Mouse (Mus musculus): ENCODE data around the gene Gpatch8. TPM values are rescaled to one million over a fixed set of nuclear protein-coding genes. Genes with fewer than 3 reads are reported as not detected.

The Gpatch8 gene
- polyA plus RNA-seq, 1 experiment from 2014 or later: 18.9 TPM

- H3K9ac ChIP-seq (ENCODE audit: low read depth, low read length): no peak overlapping the region
- no peak overlapping the region for H3K4me3 ChIP-seq (ENCODE audit: low read depth, low read length)
- TF ChIP-seq CTCF (IDR thresholded peaks at IDR 0.05; ENCODE audit: low read depth): no peak
- peaks cover 7% of the 10 kb centered on the region; the same call in 1 of the 2 replicates for H3K36me3 ChIP-seq (ENCODE audit: control insufficient read depth, insufficient read depth)
- no peaks in the 10 kb centered on the region for H3K4me1 ChIP-seq (replicated peaks; ENCODE audit: control insufficient read depth, insufficient read depth, low read length)
- H3K27ac ChIP-seq (ENCODE audit: low read depth, low read length): no peak overlapping the region; the same call in 1 of the 2 replicates
- H3K4me2 ChIP-seq (replicated peaks; ENCODE audit: low read depth): no peak overlapping the region
- no peaks in the 10 kb centered on the region for H3K9me3 ChIP-seq (ENCODE audit: control insufficient read depth)
- 48% methylated on average over 3 of the region's 3 CpGs for WGBS
- ATAC-seq: no peak
- no peaks in the 10 kb centered on the region for H3K27me3 ChIP-seq (replicated peaks; ENCODE audit: control insufficient read depth, insufficient read depth, low read length)
Observed at GRCm38 (mm10) chr11:102536210-102536609, 20.0 kb downstream of the Gpatch8 start.

GRCm38 (mm10) chr11:102534078-102534477 is 22.1 kb downstream of the Gpatch8 start:
- no peaks in the 10 kb centered on the region for H3K9me3 ChIP-seq (ENCODE audit: control insufficient read depth)
- TF ChIP-seq CTCF (IDR thresholded peaks at IDR 0.05; ENCODE audit: low read depth): no peak
- H3K36me3 ChIP-seq (ENCODE audit: control insufficient read depth, insufficient read depth): peaks cover 5% of the 10 kb centered on the region; the same call in 1 of the 2 replicates
- no peaks in the 10 kb centered on the region for H3K27me3 ChIP-seq (replicated peaks; ENCODE audit: control insufficient read depth, insufficient read depth, low read length)
- WGBS: 82% methylated on average over 2 of the region's 2 CpGs
- no peaks in the 10 kb centered on the region for H3K4me1 ChIP-seq (replicated peaks; ENCODE audit: control insufficient read depth, insufficient read depth, low read length)
- H3K4me2 ChIP-seq (replicated peaks; ENCODE audit: low read depth): no peak overlapping the region
- no peak for ATAC-seq
- H3K4me3 ChIP-seq (ENCODE audit: low read depth, low read length): no peak overlapping the region
- H3K9ac ChIP-seq (ENCODE audit: low read depth, low read length): no peak overlapping the region
- H3K27ac ChIP-seq (ENCODE audit: low read depth, low read length): no peak overlapping the region

- Histone ChIP-seq H3K9me3 (ENCODE audit: control insufficient read depth) (no peaks in the 10 kb centered on the region), H3K36me3 (ENCODE audit: control insufficient read depth, insufficient read depth) (no peaks in the 10 kb centered on the region), H3K9ac (ENCODE audit: low read depth, low read length) (no peak overlapping the region), H3K4me3 (ENCODE audit: low read depth, low read length) (no peak overlapping the region), H3K4me1 (replicated peaks; ENCODE audit: control insufficient read depth, insufficient read depth, low read length) (no peaks in the 10 kb centered on the region), H3K4me2 (replicated peaks; ENCODE audit: low read depth) (peak overlapping the region; percentile 21; the same call in 1 of the 2 replicates), H3K27ac (ENCODE audit: low read depth, low read length) (no peak overlapping the region), H3K27me3 (replicated peaks; ENCODE audit: control insufficient read depth, insufficient read depth, low read length) (no peaks in the 10 kb centered on the region)
- 25% methylated on average over 5 of the region's 5 CpGs for WGBS
- ATAC-seq: peak; percentile 41; the same call in 1 of the 2 replicates
- TF ChIP-seq CTCF (IDR thresholded peaks at IDR 0.05; ENCODE audit: low read depth): no peak
Observed at GRCm38 (mm10) chr11:102531425-102531824, 24.8 kb downstream of the Gpatch8 start.

- H3K4me2 ChIP-seq (replicated peaks; ENCODE audit: low read depth): 0 out of 2 replicates have a peak overlapping the region, but pooled peaks have one; percentile 22
- no peak overlapping the region for H3K9ac ChIP-seq (ENCODE audit: low read depth, low read length)
- H3K27me3 ChIP-seq (replicated peaks; ENCODE audit: control insufficient read depth, insufficient read depth, low read length): no peaks in the 10 kb centered on the region
- peak; percentile 89 for ATAC-seq
- peaks cover 10% of the 10 kb centered on the region for H3K36me3 ChIP-seq (ENCODE audit: control insufficient read depth, insufficient read depth)
- no peaks in the 10 kb centered on the region for H3K4me1 ChIP-seq (replicated peaks; ENCODE audit: control insufficient read depth, insufficient read depth, low read length)
- peak overlapping the region; percentile 51; the same call in 1 of the 2 replicates for H3K27ac ChIP-seq (ENCODE audit: low read depth, low read length)
- WGBS: 50% methylated on average over 1 of the region's 1 CpGs
- H3K4me3 ChIP-seq (ENCODE audit: low read depth, low read length): no peak overlapping the region
- no peaks in the 10 kb centered on the region for H3K9me3 ChIP-seq (ENCODE audit: control insufficient read depth)
- TF ChIP-seq CTCF (IDR thresholded peaks at IDR 0.05; ENCODE audit: low read depth): no peak
Observed at GRCm38 (mm10) chr11:102514793-102515424, 41.3 kb downstream of the Gpatch8 start.

- no peaks in the 10 kb centered on the region for H3K4me1 ChIP-seq (replicated peaks; ENCODE audit: control insufficient read depth, insufficient read depth, low read length)
- no peak for ATAC-seq
- TF ChIP-seq CTCF (IDR thresholded peaks at IDR 0.05; ENCODE audit: low read depth): no peak
- no peak overlapping the region for H3K27ac ChIP-seq (ENCODE audit: low read depth, low read length)
- no peak overlapping the region for H3K4me3 ChIP-seq (ENCODE audit: low read depth, low read length)
- no peak overlapping the region for H3K9ac ChIP-seq (ENCODE audit: low read depth, low read length)
- no peaks in the 10 kb centered on the region for H3K9me3 ChIP-seq (ENCODE audit: control insufficient read depth)
- 70% methylated on average over 6 of the region's 6 CpGs for WGBS
- peaks cover 15% of the 10 kb centered on the region for H3K36me3 ChIP-seq (ENCODE audit: control insufficient read depth, insufficient read depth)
- no peak overlapping the region for H3K4me2 ChIP-seq (replicated peaks; ENCODE audit: low read depth)
- H3K27me3 ChIP-seq (replicated peaks; ENCODE audit: control insufficient read depth, insufficient read depth, low read length): no peaks in the 10 kb centered on the region
Observed at GRCm38 (mm10) chr11:102510226-102510625, 46.0 kb downstream of the Gpatch8 start.

- Histone ChIP-seq H3K27me3 (replicated peaks; ENCODE audit: control insufficient read depth, insufficient read depth, low read length) (no peaks in the 10 kb centered on the region), H3K9ac (ENCODE audit: low read depth, low read length) (no peak overlapping the region), H3K4me1 (replicated peaks; ENCODE audit: control insufficient read depth, insufficient read depth, low read length) (no peaks in the 10 kb centered on the region), H3K36me3 (ENCODE audit: control insufficient read depth, insufficient read depth) (peaks cover 40% of the 10 kb centered on the region), H3K4me2 (replicated peaks; ENCODE audit: low read depth) (no peak overlapping the region), H3K27ac (ENCODE audit: low read depth, low read length) (no peak overlapping the region), H3K4me3 (ENCODE audit: low read depth, low read length) (no peak overlapping the region), H3K9me3 (ENCODE audit: control insufficient read depth) (no peaks in the 10 kb centered on the region)
- WGBS: 61% methylated on average over 2 of the region's 2 CpGs
- ATAC-seq: no peak
- TF ChIP-seq CTCF (IDR thresholded peaks at IDR 0.05; ENCODE audit: low read depth): no peak
Observed at GRCm38 (mm10) chr11:102496732-102497131, 59.5 kb downstream of the Gpatch8 start.

Measured in intestine, postnatal 0 days (tissue).